Mouse (Mus musculus) stomach, embryonic 14.5 days (tissue): Measurements from ENCODE around the gene Szt2. TPM values are rescaled to one million over a fixed set of nuclear protein-coding genes. Genes with fewer than 3 reads are reported as not detected.

Source experiments
- ATAC-seq: fragments of 200-750 bp; cut with Nextera tagmentation; 2 replicates; pipeline ENCODE4 v1.8.0; 2017; ENCODE audit warnings: low read depth, moderate TSS enrichment; ENCODE audit not compliant: insufficient number of reproducible peaks, insufficient read depth, low FRiP score
- H3K27ac ChIP-seq: fragments of 300-500 bp; sonication (generic); 2 replicates; pipeline ENCODE4 v1.5.1; 2014; ENCODE audit warnings: mild to moderate bottlenecking, low read length, moderate library complexity, mixed read lengths
- H3K27me3 ChIP-seq: fragments of 300-500 bp; sonication (generic); 2 replicates; pipeline ENCODE4 v1.6.1; 2014; ENCODE audit warnings: low read length, control low read depth, mixed read lengths; ENCODE audit not compliant: control insufficient read depth, insufficient read depth
- H3K36me3 ChIP-seq: fragments of 300-500 bp; sonication (generic); 2 replicates; pipeline ENCODE4 v1.6.1; 2014; ENCODE audit warnings: mild to moderate bottlenecking, control low read depth, low read length, moderate library complexity, mixed read lengths; ENCODE audit not compliant: control insufficient read depth, insufficient read depth
- H3K4me1 ChIP-seq: fragments of 300-500 bp; sonication (generic); 2 replicates; pipeline ENCODE4 v1.6.1; 2014; ENCODE audit warnings: low read length, control low read depth, mixed read lengths; ENCODE audit not compliant: control insufficient read depth, insufficient read depth
- H3K4me2 ChIP-seq: fragments of 300-500 bp; sonication (generic); replicated peaks from 2 replicates; pipeline ENCODE4 v1.6.1; 2014; ENCODE audit warnings: low read depth, low read length, control low read depth
- H3K4me3 ChIP-seq: fragments of 300-500 bp; sonication (generic); 2 replicates; pipeline ENCODE4 v1.5.1; 2014; ENCODE audit warnings: low read depth, low read length, control low read depth
- H3K9ac ChIP-seq: fragments of 300-500 bp; sonication (generic); replicated peaks from 2 replicates; pipeline ENCODE4 v1.6.1; 2014; ENCODE audit warnings: low read depth, mild to moderate bottlenecking, control low read depth, low read length, moderate library complexity, mixed read lengths
- H3K9me3 ChIP-seq: fragments of 300-500 bp; sonication (generic); 2 replicates; pipeline ENCODE4 v1.6.1; 2016; ENCODE audit warnings: low read depth, low read length, control low read depth; ENCODE audit not compliant: control insufficient read depth
- WGBS: fragments of 180-500 bp; shearing (Covaris S2); extraction: QIAGEN DNeasy Blood & Tissue Kit; methylation state at CpG from one replicate; pipeline ENCODE4 v1.1.7; 2014; 5-methylcytosine and 5-hydroxymethylcytosine counted together
- polyA plus RNA-seq: library from polyadenylated mRNA; unstranded; fragments of >200 nt; fragmentation: Nextera tagmentation; extraction: Ambion mirVana; gene quantifications from 2 replicates; pipeline ENCODE4 v1.2.1, GENCODE M21; 2014

Gene Szt2
- polyA plus RNA-seq = 10.7 and 14.5 TPM in 2 replicates

- peak; percentile 94 for ATAC-seq
- under 1% methylated on average over 53 of the region's 53 CpGs for WGBS
- H3K9me3 ChIP-seq = no peaks in the 10 kb centered on the region
- peak within 1 kb of the TSS; percentile 83 for H3K4me3 ChIP-seq
- no peaks in the 10 kb centered on the region for H3K27me3 ChIP-seq
- peak within 1 kb of the TSS; percentile 80 for H3K4me2 ChIP-seq
- H3K9ac ChIP-seq = peak within 1 kb of the TSS; percentile 76
- peak within 1 kb of the TSS; percentile 66; the same call in 1 of the 2 replicates for H3K27ac ChIP-seq
- H3K4me1 ChIP-seq = peaks cover 10% of the 10 kb centered on the region
- peaks cover 34% of the 10 kb centered on the region for H3K36me3 ChIP-seq
Measured at GRCm38 (mm10) chr4:118409142-118409900, at the start of gene Szt2, which contains the start of gene Med8. Gene Szt2 (minus strand): TSS chr4:118409273. Gene Med8 (plus strand): TSS chr4:118409337.

GRCm38 (mm10) chr4:118457345-118457975, 48.4 kb upstream of the Szt2 start, which contains the start of gene Mpl:
Gene Mpl (minus strand): TSS chr4:118457513.
- no peaks in the 10 kb centered on the region for H3K27me3 ChIP-seq
- ATAC-seq = no peak
- no peak within 1 kb of the TSS for H3K4me3 ChIP-seq
- H3K9ac ChIP-seq = no peak within 1 kb of the TSS
- no peaks in the 10 kb centered on the region for H3K4me1 ChIP-seq
- no peaks in the 10 kb centered on the region for H3K9me3 ChIP-seq
- H3K4me2 ChIP-seq = no peak within 1 kb of the TSS
- no peaks in the 10 kb centered on the region for H3K36me3 ChIP-seq
- WGBS = 60% methylated on average over 9 of the region's 9 CpGs
- no peak within 1 kb of the TSS for H3K27ac ChIP-seq

- H3K4me1 ChIP-seq = peaks cover 10% of the 10 kb centered on the region; the same call in 1 of the 2 replicates
- 0 out of 2 replicates have a peak, but pooled peaks have one; percentile 5 for ATAC-seq
- 29% methylated on average over 24 of the region's 24 CpGs for WGBS
- no peaks in the 10 kb centered on the region for H3K9me3 ChIP-seq
- H3K4me2 ChIP-seq = peak overlapping the region; percentile 80
- no peaks in the 10 kb centered on the region for H3K27me3 ChIP-seq
- H3K27ac ChIP-seq = no peak overlapping the region
- H3K4me3 ChIP-seq = peak overlapping the region; percentile 27
- no peaks in the 10 kb centered on the region for H3K36me3 ChIP-seq
- no peak overlapping the region for H3K9ac ChIP-seq
Measured at GRCm38 (mm10) chr4:118446415-118447153, 37.5 kb upstream of the Szt2 start.

- H3K36me3 ChIP-seq = no peaks in the 10 kb centered on the region
- H3K27ac ChIP-seq = no peak overlapping the region
- peak overlapping the region; percentile 27 for H3K4me3 ChIP-seq
- peak; percentile 74 for ATAC-seq
- peaks cover 10% of the 10 kb centered on the region; the same call in 1 of the 2 replicates for H3K4me1 ChIP-seq
- 0 out of 2 replicates have a peak overlapping the region, but pooled peaks have one; percentile 6 for H3K9ac ChIP-seq
- WGBS = 21% methylated on average over 18 of the region's 18 CpGs
- no peaks in the 10 kb centered on the region for H3K27me3 ChIP-seq
- H3K9me3 ChIP-seq = no peaks in the 10 kb centered on the region
- peak overlapping the region; percentile 80 for H3K4me2 ChIP-seq
Measured at GRCm38 (mm10) chr4:118445781-118446414, 36.8 kb upstream of the Szt2 start.

- Histone ChIP-seq H3K4me2 (no peak overlapping the region), H3K27ac (no peak overlapping the region)
- 79% methylated on average over 10 of the region's 10 CpGs for WGBS
Measured at GRCm38 (mm10) chr4:118445088-118445487, 36.0 kb upstream of the Szt2 start.

GRCm38 (mm10) chr4:118437829-118438253, 28.8 kb upstream of the Szt2 start:
- H3K4me2 ChIP-seq = peak overlapping the region; percentile 92
- H3K27ac ChIP-seq = peak overlapping the region; percentile 91
- WGBS = 5% methylated on average over 12 of the region's 12 CpGs
- ATAC-seq = no peak
- peaks cover 20% of the 10 kb centered on the region for H3K4me1 ChIP-seq
- H3K9me3 ChIP-seq = no peaks in the 10 kb centered on the region
- no peaks in the 10 kb centered on the region for H3K27me3 ChIP-seq
- peak overlapping the region; percentile 74 for H3K4me3 ChIP-seq
- H3K36me3 ChIP-seq = peaks cover 18% of the 10 kb centered on the region
- peak overlapping the region; percentile 40 for H3K9ac ChIP-seq

More at GRCm38 (mm10) chr4:118445088-118445487, 36.0 kb upstream of the Szt2 start:
- Histone ChIP-seq H3K36me3 (no peaks in the 10 kb centered on the region), H3K4me3 (no peak overlapping the region), H3K4me1 (peaks cover 10% of the 10 kb centered on the region; the same call in 1 of the 2 replicates), H3K27me3 (no peaks in the 10 kb centered on the region), H3K9ac (no peak overlapping the region), H3K9me3 (no peaks in the 10 kb centered on the region)
- no peak; the same call in 1 of the 2 replicates for ATAC-seq

GRCm38 (mm10) chr4:118436820-118437603, 27.9 kb upstream of the Szt2 start, which contains the start of gene Cdc20:
Gene Cdc20 (minus strand): TSS chr4:118437352.
- peaks cover 20% of the 10 kb centered on the region for H3K4me1 ChIP-seq
- H3K4me2 ChIP-seq = peak within 1 kb of the TSS; percentile 92
- H3K27me3 ChIP-seq = no peaks in the 10 kb centered on the region
- 1% methylated on average over 67 of the region's 67 CpGs for WGBS
- H3K27ac ChIP-seq = peak within 1 kb of the TSS; percentile 91
- peak within 1 kb of the TSS; percentile 74 for H3K4me3 ChIP-seq
- peak within 1 kb of the TSS; percentile 87 for H3K9ac ChIP-seq
- ATAC-seq = peak; percentile 94
- no peaks in the 10 kb centered on the region for H3K9me3 ChIP-seq
- peaks cover 26% of the 10 kb centered on the region for H3K36me3 ChIP-seq
